ENCODE assay signal across 12 mouse cellular contexts in genomic region chr6:125232516-125232915, GRCm38 (mm10). TPM values are rescaled to one million over a fixed set of nuclear protein-coding genes. Genes with fewer than 3 reads are reported as not detected.
DNase-seq lines count a peak whose midpoint lies in the region; ATAC-seq lines count a peak whose summit lies in the region.
"Had no signal": no experiment of that assay in that cellular context is flagged by ENCODE, and none has a peak within 500 bp of the region (broad histone marks: within the 10 kb centered on the region; RNA-seq: fewer than 3 reads in every experiment).

No protein-coding gene starts in this region.

- peaks cover 2% of the 10 kb centered on the region; the same call in 1 of the 2 replicates for H3K36me3 ChIP-seq in erythroblast, embryonic 14.5 days (ENCODE audit: control insufficient read depth)
- no peaks in the 10 kb centered on the region for H3K36me3 ChIP-seq in kidney, embryonic 15.5 days

- H3K4me1 ChIP-seq in erythroblast, embryonic 14.5 days (ENCODE audit: control insufficient read depth) = peaks cover 31% of the 10 kb centered on the region
- peaks cover 36% of the 10 kb centered on the region for H3K4me1 ChIP-seq in kidney, embryonic 15.5 days

- WGBS in kidney, embryonic 15.5 days = 75% methylated on average over 6 of the region's 6 CpGs

- DNase-seq in kidney, adult 8-10 months = no peak
- peak; percentile 35 for DNase-seq in thymus, postnatal 25 days
- no peak for DNase-seq in thymus, postnatal 0 days (ENCODE audit: low spot score)
- no peak for DNase-seq in retina, embryonic 14.5 days (ENCODE audit: low spot score)
- DNase-seq in cerebellum, postnatal 10 days = no peak
- DNase-seq: cerebellum, adult 11 months; retina, postnatal 1 day had no signal

- H3K9me3 ChIP-seq in erythroblast, embryonic 14.5 days (ENCODE audit: control insufficient read depth, low read length) = no peaks in the 10 kb centered on the region
- no peaks in the 10 kb centered on the region for H3K9me3 ChIP-seq in kidney, embryonic 15.5 days (replicated peaks)
- H3K9me3 ChIP-seq: forebrain, embryonic 13.5 days had no signal

- no peak overlapping the region for H3K27ac ChIP-seq in kidney, embryonic 15.5 days
- H3K27ac ChIP-seq: forebrain, embryonic 13.5 days had no signal

- H3K27me3 ChIP-seq in erythroblast, embryonic 14.5 days (ENCODE audit: control insufficient read depth) = no peaks in the 10 kb centered on the region
- no peaks in the 10 kb centered on the region for H3K27me3 ChIP-seq in kidney, embryonic 15.5 days
- H3K27me3 ChIP-seq: forebrain, embryonic 13.5 days had no signal

- H3K4me2 ChIP-seq in kidney, embryonic 15.5 days = peak overlapping the region; percentile 96; the same call in 1 of the 2 replicates

- no peak for ATAC-seq in erythroblast, adult 5-6 weeks (replicated peaks; ENCODE audit: low FRiP score, poor library complexity, severe bottlenecking)
- no peak for ATAC-seq in kidney, embryonic 15.5 days (replicated peaks; ENCODE audit: low FRiP score)

- H3K4me3 ChIP-seq in erythroblast, embryonic 14.5 days (replicated peaks) = peak overlapping the region; percentile 77
- no peak overlapping the region for H3K4me3 ChIP-seq in kidney, embryonic 15.5 days (replicated peaks)

- no peak overlapping the region for H3K9ac ChIP-seq in kidney, embryonic 15.5 days

RNA-seq across cellular contexts. Expression of gene Tapbpl, which starts 0.9 kb away (rescaled TPM):
- polyA plus RNA-seq in erythroblast, embryonic 14.5 days (2012) = 0.06 and 0.11 TPM in 2 replicates
- 0.84 and 4.4 TPM in 2 replicates for total RNA-seq in erythroblast, adult 5-6 weeks (2015; ENCODE audit: low replicate concordance)
- 3.0 and 4.0 TPM in 2 replicates for total RNA-seq in erythroblast, adult 5-6 weeks (2017; ENCODE audit: low replicate concordance)
- 5.4 and 6.1 TPM in 2 replicates for polyA plus RNA-seq in kidney, embryonic 15.5 days (2015; fragmentation: Nextera tagmentation; extraction: Ambion mirVana)
- 42.5 and 53.1 TPM in 2 replicates for polyA plus RNA-seq in thymus, postnatal 0 days (2015; fragmentation: Nextera tagmentation; extraction: Ambion mirVana)

RNA-seq across cellular contexts. Expression of gene Cd27, which starts 4.3 kb away (rescaled TPM):
- polyA plus RNA-seq in erythroblast, embryonic 14.5 days (2012) = 0.04 TPM in 1 of 2 replicates, not detected in the other
- 1.7 and 6.3 TPM in 2 replicates for total RNA-seq in erythroblast, adult 5-6 weeks (2015; ENCODE audit: low replicate concordance)
- total RNA-seq in erythroblast, adult 5-6 weeks (2017; ENCODE audit: low replicate concordance) = 0.84 and 1.0 TPM in 2 replicates
- 1.8 and 2.8 TPM in 2 replicates for polyA plus RNA-seq in kidney, embryonic 15.5 days (2015; fragmentation: Nextera tagmentation; extraction: Ambion mirVana)
- 175 and 252 TPM in 2 replicates for polyA plus RNA-seq in thymus, postnatal 0 days (2015; fragmentation: Nextera tagmentation; extraction: Ambion mirVana)
- total RNA-seq: layer of hippocampus, postnatal 14 days had no signal

RNA-seq across cellular contexts. Expression of gene Vamp1, which starts 17.2 kb away (rescaled TPM):
- polyA plus RNA-seq in erythroblast, embryonic 14.5 days (2012) = 0.13 and 0.14 TPM in 2 replicates
- 2.1 and 4.2 TPM in 2 replicates for total RNA-seq in erythroblast, adult 5-6 weeks (2015; ENCODE audit: low replicate concordance)
- 0.14 and 2.1 TPM in 2 replicates for total RNA-seq in erythroblast, adult 5-6 weeks (2017; ENCODE audit: low replicate concordance)
- polyA plus RNA-seq in kidney, embryonic 15.5 days (2015; fragmentation: Nextera tagmentation; extraction: Ambion mirVana) = 6.5 and 6.7 TPM in 2 replicates
- 61.0 and 75.3 TPM in 2 replicates for polyA plus RNA-seq in thymus, postnatal 0 days (2015; fragmentation: Nextera tagmentation; extraction: Ambion mirVana)

RNA-seq across cellular contexts. Expression of gene Mrpl51, which starts 40.9 kb away (rescaled TPM):
- polyA plus RNA-seq in erythroblast, embryonic 14.5 days (2012) = 18.9 and 22.8 TPM in 2 replicates
- total RNA-seq in erythroblast, adult 5-6 weeks (2015; ENCODE audit: low replicate concordance) = 40.1 and 54.4 TPM in 2 replicates
- 16.4 and 29.8 TPM in 2 replicates for total RNA-seq in erythroblast, adult 5-6 weeks (2017; ENCODE audit: low replicate concordance)
- polyA plus RNA-seq in kidney, embryonic 15.5 days (2015; fragmentation: Nextera tagmentation; extraction: Ambion mirVana) = 220 and 238 TPM in 2 replicates
- 281 and 294 TPM in 2 replicates for polyA plus RNA-seq in thymus, postnatal 0 days (2015; fragmentation: Nextera tagmentation; extraction: Ambion mirVana)

RNA-seq across cellular contexts. Expression of gene Ncapd2, which starts 41.0 kb away (rescaled TPM):
- 78.5 and 98.6 TPM in 2 replicates for polyA plus RNA-seq in erythroblast, embryonic 14.5 days (2012)
- total RNA-seq in erythroblast, adult 5-6 weeks (2015; ENCODE audit: low replicate concordance) = 139 and 148 TPM in 2 replicates
- 137 and 246 TPM in 2 replicates for total RNA-seq in erythroblast, adult 5-6 weeks (2017; ENCODE audit: low replicate concordance)
- polyA plus RNA-seq in kidney, embryonic 15.5 days (2015; fragmentation: Nextera tagmentation; extraction: Ambion mirVana) = 141 and 151 TPM in 2 replicates
- polyA plus RNA-seq in thymus, postnatal 0 days (2015; fragmentation: Nextera tagmentation; extraction: Ambion mirVana) = 130 and 153 TPM in 2 replicates

Comparison
In these comparisons a context has a peak if more than half of its experiments do, and no peak if none do; other contexts are left out.
1. RNA of gene Cd27, which starts 4.3 kb away (polyA plus RNA-seq): 175 to 252 TPM in thymus, postnatal 0 days; 1.8 to 2.8 TPM in kidney, embryonic 15.5 days and 0.04 TPM in erythroblast, embryonic 14.5 days; every median in the first group is over 10 times any median in the second.